35 mouse cellular contexts compared by ENCODE assay signal in the genomic region with DNA sequence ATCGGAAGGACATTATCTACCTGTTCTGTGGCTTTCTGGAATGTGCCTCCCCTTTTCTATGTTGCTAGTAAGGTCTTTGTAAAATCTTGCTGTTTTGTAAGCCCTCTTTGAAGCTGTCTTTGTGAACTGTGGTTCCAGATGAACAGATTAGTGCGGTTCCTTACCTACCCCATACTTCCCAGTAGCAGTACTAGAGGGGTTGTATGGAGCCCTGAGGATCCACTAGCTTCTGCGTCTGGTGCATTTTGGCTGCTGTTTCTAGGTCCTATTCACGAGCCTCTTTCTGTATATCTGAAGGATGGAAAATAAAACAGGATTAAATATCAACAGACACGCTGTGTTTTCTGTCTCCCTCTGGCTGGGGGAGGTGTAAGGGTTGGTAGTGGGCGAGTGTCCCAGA. TPM values are rescaled to one million over a fixed set of nuclear protein-coding genes. Genes with fewer than 3 reads are reported as not detected.
DNase-seq lines count a peak whose midpoint lies in the region; ATAC-seq and TF ChIP-seq lines count a peak whose summit lies in the region.
"Had no signal": no experiment of that assay in that cellular context is flagged by ENCODE, and none has a peak within 500 bp of the region (broad histone marks: within the 10 kb centered on the region; RNA-seq: fewer than 3 reads in every experiment).

No protein-coding gene starts in this region.

- DNase-seq in hindbrain, postnatal 0 days (ENCODE audit: low spot score): no peak
- no peak for DNase-seq in kidney, postnatal 4 days
- no peak for DNase-seq in lung, postnatal 14 days
- DNase-seq: adrenal gland, adult 2 months; cerebellum, adult 2 months; cerebellum, postnatal 25 days; gastrocnemius, postnatal 14 days; heart, adult 11 months; layer of hippocampus, adult 9-11 months; liver, embryonic 13.5 days; lung, adult 18-20 months; midbrain, embryonic 14.5 days; right cerebral cortex, adult 18-20 months; spleen, adult 18-20 months; thymus, postnatal 14 days had no signal

- ATAC-seq in hindbrain, embryonic 15.5 days (ENCODE audit: low FRiP score, low read depth): no peak
- no peak for ATAC-seq in hindbrain, postnatal 0 days
- ATAC-seq in kidney, embryonic 16.5 days (ENCODE audit: low FRiP score, low TSS enrichment): no peak
- ATAC-seq in neural tube, embryonic 14.5 days (ENCODE audit: low read depth): no peak
- ATAC-seq: activated CD4-positive, CD25-positive, alpha-beta regulatory T cell, adult 4 months; forebrain, embryonic 13.5 days; inflammation-experienced regulatory T-cells, adult 6 months had no signal

- WGBS in hindbrain, embryonic 15.5 days: 13% methylated on average over 6 of the region's 6 CpGs
- WGBS in hindbrain, postnatal 0 days: 8% methylated on average over 6 of the region's 6 CpGs
- WGBS in kidney, embryonic 16.5 days: 32% methylated on average over 6 of the region's 6 CpGs
- 12% methylated on average over 6 of the region's 6 CpGs for WGBS in neural tube, embryonic 14.5 days

- H3K4me3 ChIP-seq in hindbrain, embryonic 15.5 days: no peak overlapping the region
- H3K4me3 ChIP-seq in hindbrain, postnatal 0 days (ENCODE audit: low read length): no peak overlapping the region
- H3K4me3 ChIP-seq in kidney, embryonic 16.5 days (ENCODE audit: low read length): peak overlapping the region; percentile 84
- H3K4me3 ChIP-seq in brown adipose tissue, adult 24 weeks (ENCODE audit: insufficient read depth, low read depth, low read length): no peak overlapping the region
- H3K4me3 ChIP-seq in neural tube, embryonic 14.5 days (ENCODE audit: low read depth, low read length): peak overlapping the region; percentile 95
- H3K4me3 ChIP-seq: embryonic facial prominence, embryonic 10.5 days; embryonic facial prominence, embryonic 15.5 days; forebrain, embryonic 13.5 days; heart, embryonic 10.5 days; heart, embryonic 15.5 days; limb, embryonic 10.5 days; limb, embryonic 15.5 days; liver, embryonic 13.5 days had no signal

- H3K9me3 ChIP-seq in hindbrain, embryonic 15.5 days: no peaks in the 10 kb centered on the region
- no peaks in the 10 kb centered on the region for H3K9me3 ChIP-seq in hindbrain, postnatal 0 days (ENCODE audit: low read length)
- no peaks in the 10 kb centered on the region for H3K9me3 ChIP-seq in kidney, embryonic 16.5 days (ENCODE audit: low read length)
- no peaks in the 10 kb centered on the region for H3K9me3 ChIP-seq in neural tube, embryonic 14.5 days (ENCODE audit: control insufficient read depth, low read length)
- H3K9me3 ChIP-seq: embryonic facial prominence, embryonic 10.5 days; embryonic facial prominence, embryonic 15.5 days; forebrain, embryonic 13.5 days; heart, embryonic 10.5 days; heart, embryonic 15.5 days; limb, embryonic 10.5 days; limb, embryonic 15.5 days; liver, embryonic 13.5 days had no signal

- no peaks in the 10 kb centered on the region for H3K36me3 ChIP-seq in hindbrain, embryonic 15.5 days
- H3K36me3 ChIP-seq in hindbrain, postnatal 0 days (ENCODE audit: insufficient read depth, low read length): no peaks in the 10 kb centered on the region
- H3K36me3 ChIP-seq in kidney, embryonic 16.5 days (ENCODE audit: insufficient read depth, low read length): no peaks in the 10 kb centered on the region
- no peaks in the 10 kb centered on the region for H3K36me3 ChIP-seq in neural tube, embryonic 14.5 days (ENCODE audit: control insufficient read depth, insufficient read depth, low read length)
- H3K36me3 ChIP-seq: embryonic facial prominence, embryonic 10.5 days; embryonic facial prominence, embryonic 15.5 days; heart, embryonic 10.5 days; heart, embryonic 15.5 days; limb, embryonic 10.5 days; limb, embryonic 15.5 days; liver, embryonic 13.5 days had no signal

- peaks cover 79% of the 10 kb centered on the region for H3K27me3 ChIP-seq in hindbrain, embryonic 15.5 days
- H3K27me3 ChIP-seq in hindbrain, postnatal 0 days (ENCODE audit: insufficient read depth, low read length): peaks cover 85% of the 10 kb centered on the region
- no peaks in the 10 kb centered on the region for H3K27me3 ChIP-seq in kidney, embryonic 16.5 days (ENCODE audit: insufficient read depth, low read length)
- no peaks in the 10 kb centered on the region for H3K27me3 ChIP-seq in neural tube, embryonic 14.5 days (ENCODE audit: control insufficient read depth, insufficient read depth, low read length)

- no peak overlapping the region for H3K9ac ChIP-seq in hindbrain, embryonic 15.5 days
- H3K9ac ChIP-seq in hindbrain, postnatal 0 days (replicated peaks; ENCODE audit: low read length): no peak overlapping the region
- peak overlapping the region; percentile 99 for H3K9ac ChIP-seq in kidney, embryonic 16.5 days (replicated peaks; ENCODE audit: low read length)
- H3K9ac ChIP-seq in neural tube, embryonic 14.5 days (replicated peaks; ENCODE audit: low read depth, low read length): peak overlapping the region; percentile 100
- H3K9ac ChIP-seq: embryonic facial prominence, embryonic 15.5 days; forebrain, embryonic 13.5 days; heart, embryonic 15.5 days; limb, embryonic 15.5 days; liver, embryonic 13.5 days had no signal

- H3K27ac ChIP-seq in hindbrain, embryonic 15.5 days (replicated peaks): 0 out of 2 replicates have a peak overlapping the region, but pooled peaks have one; percentile 7
- H3K27ac ChIP-seq in hindbrain, postnatal 0 days: no peak overlapping the region
- H3K27ac ChIP-seq in kidney, embryonic 16.5 days (ENCODE audit: low read length): peak overlapping the region; percentile 100
- 0 out of 2 replicates have a peak overlapping the region, but pooled peaks have one; percentile 69 for H3K27ac ChIP-seq in brown adipose tissue, adult 24 weeks (replicated peaks; ENCODE audit: low read depth, low read length)
- H3K27ac ChIP-seq in neural tube, embryonic 14.5 days (ENCODE audit: low read depth, low read length): peak overlapping the region; percentile 100
- H3K27ac ChIP-seq: embryonic facial prominence, embryonic 10.5 days; embryonic facial prominence, embryonic 15.5 days; forebrain, embryonic 13.5 days; heart, embryonic 10.5 days; heart, embryonic 15.5 days; limb, embryonic 10.5 days; limb, embryonic 15.5 days; liver, embryonic 13.5 days; macrophage had no signal

- H3K4me2 ChIP-seq in hindbrain, embryonic 15.5 days: peak overlapping the region; percentile 7; the same call in 1 of the 2 replicates
- H3K4me2 ChIP-seq in hindbrain, postnatal 0 days (ENCODE audit: low read depth, low read length): no peak overlapping the region
- peak overlapping the region; percentile 90 for H3K4me2 ChIP-seq in kidney, embryonic 16.5 days (replicated peaks; ENCODE audit: low read depth, low read length)
- peak overlapping the region; percentile 100 for H3K4me2 ChIP-seq in neural tube, embryonic 14.5 days (ENCODE audit: low read depth, low read length)
- H3K4me2 ChIP-seq: embryonic facial prominence, embryonic 15.5 days; forebrain, embryonic 13.5 days; heart, embryonic 15.5 days; limb, embryonic 15.5 days; liver, embryonic 13.5 days had no signal

- H3K4me1 ChIP-seq in hindbrain, embryonic 15.5 days (replicated peaks): no peaks in the 10 kb centered on the region
- H3K4me1 ChIP-seq in hindbrain, postnatal 0 days (ENCODE audit: insufficient read depth, low read length): no peaks in the 10 kb centered on the region
- peaks cover 36% of the 10 kb centered on the region for H3K4me1 ChIP-seq in kidney, embryonic 16.5 days (ENCODE audit: insufficient read depth, low read length)
- H3K4me1 ChIP-seq in brown adipose tissue, adult 24 weeks (ENCODE audit: control insufficient read depth, insufficient read depth, insufficient read length, low read length): no peaks in the 10 kb centered on the region
- peaks cover 17% of the 10 kb centered on the region for H3K4me1 ChIP-seq in neural tube, embryonic 14.5 days (ENCODE audit: control insufficient read depth, insufficient read depth, low read length)

- TF ChIP-seq CTCF in hindbrain, postnatal 0 days (IDR thresholded peaks at IDR 0.05; ENCODE audit: low read depth): no peak

RNA-seq across cellular contexts. Expression of gene Hoxb6, which starts 2.4 kb away (rescaled TPM):
- polyA plus RNA-seq in hindbrain, embryonic 15.5 days (2015; fragmentation: Nextera tagmentation; extraction: Ambion mirVana): 52.1 and 66.7 TPM in 2 replicates
- total RNA-seq in hindbrain, postnatal 0 days (2014; rRNA removed): 23.2 and 30.2 TPM in 2 replicates
- polyA plus RNA-seq in hindbrain, postnatal 0 days (2015; fragmentation: Nextera tagmentation; extraction: Ambion mirVana): 29.0 and 36.3 TPM in 2 replicates
- polyA plus RNA-seq in kidney, embryonic 16.5 days (2015; fragmentation: Nextera tagmentation; extraction: Ambion mirVana): 50.3 and 55.7 TPM in 2 replicates
- 0.91 and 1.9 TPM in 2 replicates for polyA plus RNA-seq in brown adipose tissue, adult 24 weeks (2012; ENCODE audit: insufficient read depth, insufficient read length, missing spikeins)
- polyA plus RNA-seq in neural tube, embryonic 14.5 days (2014; fragmentation: Nextera tagmentation; extraction: Ambion mirVana): 138 and 141 TPM in 2 replicates
- total RNA-seq: heart, postnatal 25 days; left cerebral cortex, postnatal 10 days; megakaryocyte-erythroid progenitor cell, adult 5-6 weeks had no signal
- polyA plus RNA-seq: activated CD4-positive, CD25-positive, alpha-beta regulatory T cell, adult 4 months; embryonic facial prominence, embryonic 10.5 days; embryonic facial prominence, embryonic 15.5 days; forebrain, embryonic 13.5 days; inflammation-experienced regulatory T-cells, adult 6 months; macrophage; midbrain, embryonic 14.5 days had no signal

RNA-seq across cellular contexts. Expression of gene Hoxb7, which starts 3.4 kb away (rescaled TPM):
- polyA plus RNA-seq in hindbrain, embryonic 15.5 days (2015; fragmentation: Nextera tagmentation; extraction: Ambion mirVana): 26.5 and 33.6 TPM in 2 replicates
- 11.0 and 21.7 TPM in 2 replicates for total RNA-seq in hindbrain, postnatal 0 days (2014; rRNA removed)
- 10.1 and 16.8 TPM in 2 replicates for polyA plus RNA-seq in hindbrain, postnatal 0 days (2015; fragmentation: Nextera tagmentation; extraction: Ambion mirVana)
- 60.9 and 68.3 TPM in 2 replicates for polyA plus RNA-seq in kidney, embryonic 16.5 days (2015; fragmentation: Nextera tagmentation; extraction: Ambion mirVana)
- polyA plus RNA-seq in brown adipose tissue, adult 24 weeks (2012; ENCODE audit: insufficient read depth, insufficient read length, missing spikeins): 2.1 and 2.6 TPM in 2 replicates
- 120 and 133 TPM in 2 replicates for polyA plus RNA-seq in neural tube, embryonic 14.5 days (2014; fragmentation: Nextera tagmentation; extraction: Ambion mirVana)
- total RNA-seq: CH12.LX; heart, postnatal 25 days; left cerebral cortex, postnatal 10 days; megakaryocyte-erythroid progenitor cell, adult 5-6 weeks had no signal
- polyA plus RNA-seq: activated CD4-positive, CD25-positive, alpha-beta regulatory T cell, adult 4 months; cerebellum, adult 2 months; embryonic facial prominence, embryonic 10.5 days; embryonic facial prominence, embryonic 15.5 days; forebrain, embryonic 13.5 days; inflammation-experienced regulatory T-cells, adult 6 months; macrophage; midbrain, embryonic 14.5 days had no signal

RNA-seq across cellular contexts. Expression of gene Hoxb8, which starts 8.1 kb away (rescaled TPM):
- polyA plus RNA-seq in hindbrain, embryonic 15.5 days (2015; fragmentation: Nextera tagmentation; extraction: Ambion mirVana): 18.2 and 26.1 TPM in 2 replicates
- 28.0 and 66.5 TPM in 2 replicates for total RNA-seq in hindbrain, postnatal 0 days (2014; rRNA removed)
- 4.6 and 6.2 TPM in 2 replicates for polyA plus RNA-seq in hindbrain, postnatal 0 days (2015; fragmentation: Nextera tagmentation; extraction: Ambion mirVana)
- polyA plus RNA-seq in kidney, embryonic 16.5 days (2015; fragmentation: Nextera tagmentation; extraction: Ambion mirVana): 9.5 and 12.9 TPM in 2 replicates
- 0.58 and 1.9 TPM in 2 replicates for polyA plus RNA-seq in brown adipose tissue, adult 24 weeks (2012; ENCODE audit: insufficient read depth, insufficient read length, missing spikeins)
- polyA plus RNA-seq in neural tube, embryonic 14.5 days (2014; fragmentation: Nextera tagmentation; extraction: Ambion mirVana): 78.6 and 120 TPM in 2 replicates
- total RNA-seq: CH12.LX; heart, postnatal 25 days; left cerebral cortex, postnatal 10 days; megakaryocyte-erythroid progenitor cell, adult 5-6 weeks had no signal
- polyA plus RNA-seq: activated CD4-positive, CD25-positive, alpha-beta regulatory T cell, adult 4 months; embryonic facial prominence, embryonic 10.5 days; embryonic facial prominence, embryonic 15.5 days; forebrain, embryonic 13.5 days; heart, embryonic 15.5 days; inflammation-experienced regulatory T-cells, adult 6 months; liver, embryonic 13.5 days; macrophage; midbrain, embryonic 14.5 days had no signal

RNA-seq across cellular contexts. Expression of gene Hoxb5, which starts 13.3 kb away (rescaled TPM):
- polyA plus RNA-seq in hindbrain, embryonic 15.5 days (2015; fragmentation: Nextera tagmentation; extraction: Ambion mirVana): 115 and 140 TPM in 2 replicates
- total RNA-seq in hindbrain, postnatal 0 days (2014; rRNA removed): 16.5 and 24.3 TPM in 2 replicates
- polyA plus RNA-seq in hindbrain, postnatal 0 days (2015; fragmentation: Nextera tagmentation; extraction: Ambion mirVana): 109 and 113 TPM in 2 replicates
- 19.2 and 24.3 TPM in 2 replicates for polyA plus RNA-seq in kidney, embryonic 16.5 days (2015; fragmentation: Nextera tagmentation; extraction: Ambion mirVana)
- polyA plus RNA-seq in brown adipose tissue, adult 24 weeks (2012; ENCODE audit: insufficient read depth, insufficient read length, missing spikeins): 1.1 and 1.2 TPM in 2 replicates
- 49.1 and 52.4 TPM in 2 replicates for polyA plus RNA-seq in neural tube, embryonic 14.5 days (2014; fragmentation: Nextera tagmentation; extraction: Ambion mirVana)
- total RNA-seq: left cerebral cortex, postnatal 10 days; megakaryocyte-erythroid progenitor cell, adult 5-6 weeks had no signal
- polyA plus RNA-seq: activated CD4-positive, CD25-positive, alpha-beta regulatory T cell, adult 4 months; C2C12; embryonic facial prominence, embryonic 15.5 days; forebrain, embryonic 13.5 days; inflammation-experienced regulatory T-cells, adult 6 months; macrophage; midbrain, embryonic 14.5 days had no signal

RNA-seq across cellular contexts. Expression of gene Hoxb9, which starts 18.6 kb away (rescaled TPM):
- polyA plus RNA-seq in hindbrain, embryonic 15.5 days (2015; fragmentation: Nextera tagmentation; extraction: Ambion mirVana): 2.1 and 15.7 TPM in 2 replicates
- 0.40 TPM in 1 of 2 replicates, not detected in the other for total RNA-seq in hindbrain, postnatal 0 days (2014; rRNA removed)
- 0.13 TPM in 1 of 2 replicates, not detected in the other for polyA plus RNA-seq in hindbrain, postnatal 0 days (2015; fragmentation: Nextera tagmentation; extraction: Ambion mirVana)
- polyA plus RNA-seq in kidney, embryonic 16.5 days (2015; fragmentation: Nextera tagmentation; extraction: Ambion mirVana): 21.5 and 24.5 TPM in 2 replicates
- polyA plus RNA-seq in brown adipose tissue, adult 24 weeks (2012; ENCODE audit: insufficient read depth, insufficient read length, missing spikeins): not detected in 2 replicates
- polyA plus RNA-seq in neural tube, embryonic 14.5 days (2014; fragmentation: Nextera tagmentation; extraction: Ambion mirVana): 106 and 114 TPM in 2 replicates
- total RNA-seq: CH12.LX; heart, postnatal 25 days; left cerebral cortex, postnatal 10 days; megakaryocyte-erythroid progenitor cell, adult 5-6 weeks had no signal
- polyA plus RNA-seq: C2C12; cerebellum, adult 2 months; embryonic facial prominence, embryonic 10.5 days; embryonic facial prominence, embryonic 15.5 days; forebrain, embryonic 13.5 days; inflammation-experienced regulatory T-cells, adult 6 months; lung, postnatal 0 days; macrophage; midbrain, embryonic 14.5 days had no signal

Comparison
In these comparisons a context has a peak if more than half of its experiments do, and no peak if none do; other contexts are left out.
1. H3K4me3 ChIP-seq: peak in kidney, embryonic 16.5 days (single experiment) and neural tube, embryonic 14.5 days (single experiment); none in hindbrain, embryonic 15.5 days (single experiment), hindbrain, postnatal 0 days (single experiment) and brown adipose tissue, adult 24 weeks (single experiment).
2. H3K9ac ChIP-seq: peak in kidney, embryonic 16.5 days (single experiment) and neural tube, embryonic 14.5 days (single experiment); none in hindbrain, embryonic 15.5 days (single experiment) and hindbrain, postnatal 0 days (single experiment).
3. RNA of gene Hoxb6, which starts 2.4 kb away (polyA plus RNA-seq): 138 to 141 TPM in neural tube, embryonic 14.5 days, 52.1 to 66.7 TPM in hindbrain, embryonic 15.5 days, 50.3 to 55.7 TPM in kidney, embryonic 16.5 days and 29.0 to 36.3 TPM in hindbrain, postnatal 0 days; 0.91 to 1.9 TPM in brown adipose tissue, adult 24 weeks; every median in the first group is over 10 times any median in the second.